Mouse (Mus musculus): ENCODE measurements around the gene Zfp746.
A peak's percentile ranks its signal among the peaks of the same experiment; 100 is the strongest.

Gene Zfp746

DNA sequence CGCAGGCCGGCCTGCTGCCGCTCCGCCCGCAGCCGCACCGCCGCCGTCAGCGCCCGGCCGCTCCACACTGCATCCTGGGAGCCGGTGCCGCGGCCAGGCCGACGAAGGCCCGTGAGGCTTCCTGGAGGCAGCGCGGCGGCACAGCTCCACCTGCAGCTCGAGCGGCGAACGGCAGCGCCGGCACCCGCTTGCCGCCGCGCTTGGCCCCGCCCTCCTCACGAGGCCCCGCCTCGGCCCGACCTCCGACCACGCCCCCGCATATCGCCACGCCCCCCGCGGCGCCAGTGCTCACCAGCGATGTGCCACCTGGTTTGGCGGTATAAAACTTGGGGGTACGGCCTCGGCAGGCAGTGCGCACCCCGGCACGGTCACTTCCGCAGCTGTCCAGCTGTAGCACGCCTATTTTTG is at the start of gene Zfp746:
TSS of gene Zfp746 (minus strand) at position 123 of the 408 bp plus-strand sequence.
- peak; percentile 84 for DNase-seq (ENCODE audit: extremely low read depth, insufficient read length, low spot score)

DNA sequence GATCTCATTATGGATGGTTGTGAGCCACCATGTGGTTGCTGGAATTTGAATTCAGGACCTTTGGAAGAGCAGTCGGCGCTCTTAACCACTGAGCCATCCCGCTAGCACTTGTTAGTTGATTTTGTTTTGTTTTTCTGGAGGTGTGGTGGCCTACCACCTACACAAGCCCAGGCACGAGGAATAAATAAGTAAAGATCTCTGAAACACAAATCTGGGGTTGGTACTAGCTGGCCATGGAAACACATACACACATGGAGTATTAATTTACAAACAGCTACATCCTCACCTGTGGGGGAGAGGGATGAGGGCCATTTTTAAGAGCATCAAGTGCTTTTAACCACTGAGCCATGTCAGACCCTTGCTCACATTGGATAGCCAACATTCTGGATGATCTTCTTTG is 34.7 kb upstream of the Zfp746 start:
- peak; percentile 11 for DNase-seq (ENCODE audit: extremely low read depth, insufficient read length, low spot score)

- DNase-seq (ENCODE audit: extremely low read depth, insufficient read length, low spot score): no peak
These were observed 29.6 kb upstream of the Zfp746 start for GRCm38 (mm10) chr6:48116036-48116435.

- DNase-seq (ENCODE audit: extremely low read depth, insufficient read length, low spot score): no peak
These were observed 743 bp upstream of the Zfp746 start for GRCm38 (mm10) chr6:48086957-48087715.

DNA sequence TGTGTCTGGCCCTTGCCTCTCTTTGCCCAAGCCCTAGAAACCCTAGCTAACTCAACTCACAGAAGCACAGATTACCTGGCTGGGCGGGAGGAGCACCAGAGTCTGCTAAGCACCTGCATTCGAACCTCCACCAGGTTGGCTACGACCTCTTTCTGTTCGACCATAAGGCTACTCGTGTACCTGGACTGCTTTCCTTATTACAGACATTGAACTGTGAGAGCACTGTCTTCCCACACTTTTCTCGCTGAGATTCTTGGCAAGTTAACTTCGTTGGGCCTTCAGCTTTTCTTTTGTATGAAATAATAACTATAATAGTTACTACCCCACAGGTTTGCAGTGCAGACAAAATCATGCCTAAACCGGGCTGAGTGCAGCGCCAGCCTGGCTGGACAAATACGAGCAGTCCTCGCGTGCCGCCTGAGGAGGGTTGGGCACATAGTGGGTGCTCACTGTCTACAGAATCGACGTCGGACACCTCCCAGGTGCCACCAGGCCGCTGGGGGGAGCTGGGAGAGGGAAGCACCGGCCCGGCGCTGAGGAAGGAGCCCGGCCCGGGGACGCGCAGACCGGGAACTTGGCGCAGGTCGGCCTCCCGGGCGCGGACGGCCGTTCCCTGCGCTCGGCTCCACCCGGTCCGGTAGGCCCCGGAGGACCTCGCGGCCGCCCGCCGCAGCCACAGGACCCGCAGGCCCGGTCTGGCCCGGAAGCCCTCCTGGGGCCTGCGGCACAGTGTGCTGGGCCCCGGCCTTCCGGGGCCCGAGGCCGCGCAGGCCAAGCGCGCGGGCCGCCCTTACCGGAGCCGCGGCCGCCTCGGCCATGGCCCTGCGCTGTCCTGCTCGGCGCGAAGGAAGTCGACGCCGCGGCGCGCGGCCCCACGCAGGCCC is 630 bp downstream of the Zfp746 start:
- peak; percentile 82 for DNase-seq (ENCODE audit: extremely low read depth, insufficient read length, low spot score)

DNA sequence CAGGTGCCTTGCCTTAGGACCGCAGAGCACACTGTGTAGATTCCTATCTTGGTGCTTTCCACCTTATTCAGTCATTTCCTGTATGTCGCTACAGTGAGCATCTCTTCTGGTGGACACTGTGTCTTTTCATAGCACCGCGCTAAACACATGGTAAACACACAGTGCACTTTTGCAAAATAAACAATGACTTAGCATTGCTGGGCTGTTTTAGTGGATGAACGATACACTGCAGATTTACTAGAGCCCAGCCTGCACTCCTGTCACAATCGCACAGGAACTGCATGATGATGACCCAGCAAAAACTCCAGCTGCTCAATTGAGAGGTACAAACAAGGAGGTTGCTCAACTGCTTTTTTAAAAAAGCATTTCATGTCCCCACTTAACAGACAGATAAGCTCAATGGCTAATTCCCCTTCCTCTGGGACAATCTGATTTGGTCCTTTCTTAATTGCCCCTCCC is 2.6 kb downstream of the Zfp746 start:
- DNase-seq (ENCODE audit: extremely low read depth, insufficient read length, low spot score): no peak

GRCm38 (mm10) chr6:48081952-48082351 is 4.4 kb downstream of the Zfp746 start:
- DNase-seq (ENCODE audit: extremely low read depth, insufficient read length, low spot score): no peak

GRCm38 (mm10) chr6:48081021-48081420 is 5.4 kb downstream of the Zfp746 start:
- DNase-seq (ENCODE audit: extremely low read depth, insufficient read length, low spot score): no peak

- no peak for DNase-seq (ENCODE audit: extremely low read depth, insufficient read length, low spot score)
These were observed 13.1 kb downstream of the Zfp746 start for GRCm38 (mm10) chr6:48073316-48073715.

DNA sequence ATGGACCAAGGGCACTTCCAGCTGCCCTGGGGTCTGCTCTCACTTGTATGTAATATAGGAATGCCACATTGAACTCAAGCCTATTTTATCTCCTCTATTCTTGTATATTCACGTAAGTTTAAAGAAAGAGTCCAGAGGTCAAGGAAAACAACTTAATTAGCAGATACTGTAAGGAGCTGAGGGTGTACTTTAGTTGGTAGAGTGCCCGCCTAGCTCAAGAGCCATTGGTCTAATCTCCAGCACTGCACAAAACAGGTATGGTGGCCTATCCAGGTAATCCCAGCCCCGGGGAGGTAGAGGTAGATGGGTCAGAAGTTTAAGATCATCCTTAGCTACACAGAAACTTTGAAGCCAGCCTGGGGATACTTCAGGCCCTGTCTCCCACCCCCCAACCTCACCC is 18.9 kb downstream of the Zfp746 start:
- DNase-seq (ENCODE audit: extremely low read depth, insufficient read length, low spot score): no peak

- no peak for DNase-seq (ENCODE audit: extremely low read depth, insufficient read length, low spot score)
These were observed 20.8 kb downstream of the Zfp746 start for GRCm38 (mm10) chr6:48065587-48066075.

- DNase-seq (ENCODE audit: extremely low read depth, insufficient read length, low spot score): no peak
These were observed 21.9 kb downstream of the Zfp746 start for GRCm38 (mm10) chr6:48064451-48064850.

GRCm38 (mm10) chr6:48063940-48064339 is 22.5 kb downstream of the Zfp746 start:
- DNase-seq (ENCODE audit: extremely low read depth, insufficient read length, low spot score): peak; percentile 13

DNA sequence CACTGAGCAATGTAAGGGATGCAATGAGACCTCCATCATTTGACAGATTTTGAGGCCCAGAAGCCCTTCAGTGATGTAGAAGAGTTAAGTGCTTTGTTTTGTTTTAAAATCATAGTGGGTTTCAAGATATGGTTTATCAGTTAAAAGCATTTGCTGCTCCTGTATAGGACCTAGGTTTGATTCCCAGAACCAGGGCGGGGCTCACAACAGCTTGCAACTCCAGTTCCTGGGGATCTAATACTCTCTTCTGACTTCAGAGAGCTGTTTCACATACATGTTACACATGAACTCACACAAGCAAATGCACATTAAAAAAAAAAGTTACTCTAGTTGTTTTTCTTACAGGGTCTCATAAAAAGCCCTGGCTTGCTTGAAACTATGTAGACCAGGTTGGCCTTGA is 25.5 kb downstream of the Zfp746 start:
- DNase-seq (ENCODE audit: extremely low read depth, insufficient read length, low spot score): no peak

DNA sequence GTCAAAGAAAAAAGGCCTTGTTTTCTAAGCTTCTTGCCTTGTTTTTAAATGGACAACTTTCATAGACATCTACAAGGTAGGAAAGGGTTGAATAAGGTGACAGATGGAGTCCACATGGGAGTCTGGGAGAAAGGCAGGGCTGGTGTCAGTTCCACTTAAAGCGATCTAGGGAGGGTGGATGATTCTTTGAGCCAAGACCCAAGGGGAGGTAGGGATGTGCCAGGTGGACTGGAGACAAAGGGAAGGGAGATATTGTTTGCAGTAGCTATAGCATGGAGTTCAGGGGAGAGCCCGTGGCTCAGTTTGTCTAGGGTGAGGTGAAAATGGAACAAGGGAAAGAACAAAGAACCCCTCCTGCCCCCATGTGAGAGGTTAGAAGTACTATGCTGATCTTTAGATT is 26.0 kb downstream of the Zfp746 start:
- no peak for DNase-seq (ENCODE audit: extremely low read depth, insufficient read length, low spot score)

- DNase-seq (ENCODE audit: extremely low read depth, insufficient read length, low spot score): no peak
These were observed 34.3 kb downstream of the Zfp746 start for GRCm38 (mm10) chr6:48052136-48052535.

DNA sequence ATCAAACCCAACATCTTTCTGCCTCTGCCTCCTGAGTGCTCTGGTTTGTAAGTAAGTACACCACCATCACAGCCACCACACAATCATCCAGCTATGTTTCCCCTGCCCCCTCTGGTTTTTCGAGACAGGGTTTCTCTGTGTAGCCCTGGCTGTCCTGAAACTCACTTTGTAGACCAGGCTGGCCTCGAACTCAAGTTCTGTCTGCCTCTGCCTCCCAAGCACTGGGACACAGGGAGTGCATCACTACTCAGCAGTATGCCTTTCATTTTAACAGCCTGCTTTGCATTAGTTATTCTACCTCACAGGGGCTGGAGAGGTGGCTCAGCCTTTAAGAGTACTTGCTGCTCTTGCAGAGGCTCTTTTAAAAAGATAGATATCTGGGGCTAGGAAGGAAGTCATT is 34.7 kb downstream of the Zfp746 start:
- DNase-seq (ENCODE audit: extremely low read depth, insufficient read length, low spot score): no peak

DNA sequence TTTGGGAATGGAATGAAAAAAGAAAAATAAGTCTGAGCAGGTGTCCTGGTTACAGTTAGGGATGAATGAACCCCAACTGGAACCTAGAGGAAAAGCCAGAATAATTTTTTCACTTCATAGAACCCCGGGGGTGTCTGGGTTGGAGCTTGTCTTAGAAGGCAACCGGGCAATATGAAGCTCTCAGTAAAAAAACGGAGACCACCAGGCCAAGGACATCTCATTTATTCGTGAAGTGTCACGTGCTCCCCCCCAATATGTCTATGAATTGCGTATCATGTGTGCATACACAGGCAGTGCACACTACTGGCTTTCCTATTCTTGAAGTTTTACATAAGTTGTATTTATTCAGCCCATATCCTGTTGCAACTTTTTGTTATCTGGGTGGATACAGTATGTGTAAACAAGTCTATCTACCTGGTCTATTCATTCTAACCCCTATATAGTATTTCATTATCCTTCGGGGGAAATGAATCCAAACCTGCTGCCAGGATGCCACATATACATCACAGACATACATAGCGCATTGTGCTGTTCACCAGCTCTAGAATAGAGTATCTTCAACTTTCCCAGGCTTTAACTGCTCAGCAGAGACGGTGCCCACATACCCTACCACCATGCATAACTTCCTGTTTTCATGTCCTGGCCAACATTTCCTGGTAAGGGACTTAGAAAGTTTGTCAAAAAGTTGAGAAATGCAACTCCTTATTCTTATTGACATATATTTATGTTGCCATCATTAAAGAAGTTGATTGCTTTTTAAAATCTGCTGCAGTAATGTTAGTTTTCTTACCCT is 36.9 kb downstream of the Zfp746 start:
- no peak for DNase-seq (ENCODE audit: extremely low read depth, insufficient read length, low spot score)

DNA sequence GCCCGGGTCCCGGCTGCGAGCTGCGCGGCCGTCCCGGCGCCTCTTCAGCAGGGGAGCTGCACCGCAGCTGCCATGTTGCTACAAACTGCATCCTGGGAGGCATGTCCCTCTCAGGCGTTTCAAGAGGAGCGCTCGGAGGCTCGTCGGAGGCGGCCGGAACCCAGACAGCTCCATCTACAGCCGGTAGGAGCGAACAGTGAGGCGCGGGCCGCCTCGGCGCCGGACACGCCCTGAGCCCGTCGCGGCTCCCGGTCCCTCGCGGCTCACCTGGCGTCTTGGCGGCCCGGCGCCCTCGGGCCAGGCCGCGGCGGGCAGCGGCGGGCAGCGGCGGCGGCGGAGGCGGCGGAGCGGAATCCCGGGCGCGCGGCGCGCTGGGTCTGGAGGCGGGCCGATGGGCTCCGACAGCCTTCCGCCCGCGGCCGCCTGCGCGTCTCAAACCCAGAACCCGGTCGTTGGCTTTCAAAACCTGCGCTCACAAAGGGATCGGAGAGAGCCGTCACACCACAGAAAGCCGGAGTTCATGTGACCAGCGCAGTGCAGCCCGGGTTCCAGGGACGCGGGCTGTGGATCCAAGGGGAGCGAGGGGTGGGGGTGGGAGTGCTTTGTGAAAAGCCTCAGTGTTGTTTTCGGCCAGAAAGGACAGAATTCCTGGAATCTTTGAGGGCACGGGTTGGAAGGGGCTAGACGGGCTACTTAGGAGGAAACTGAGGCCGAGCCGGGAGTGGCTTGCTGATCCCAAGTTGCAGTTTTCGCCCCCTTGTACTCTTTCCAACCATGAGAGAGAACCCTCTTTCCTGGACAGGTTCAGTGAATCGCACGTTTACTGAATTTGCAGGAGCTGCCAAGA is 37.7 kb downstream of the Zfp746 start, which contains the start of gene Zfp777:
TSS of gene Zfp777 (minus strand) at position 486 of the 847 bp plus-strand sequence.
- peak; percentile 77 for DNase-seq (ENCODE audit: extremely low read depth, insufficient read length, low spot score)

All from 3134 (cell line).